Mouse (Mus musculus) heart, postnatal 0 days (tissue): Measurements from ENCODE around the gene Ddx58.

Experiments used
- CTCF ChIP-seq: IDR thresholded peaks from 2 replicates; pipeline ENCODE4 v1.5.1; 2016; ENCODE audit warnings: antibody characterized with exemption, control low read depth, low read depth
- EP300 ChIP-seq: IDR thresholded peaks from 2 replicates; pipeline ENCODE4 v1.6.1; 2016; ENCODE audit warnings: antibody characterized with exemption, low read depth

DNA sequence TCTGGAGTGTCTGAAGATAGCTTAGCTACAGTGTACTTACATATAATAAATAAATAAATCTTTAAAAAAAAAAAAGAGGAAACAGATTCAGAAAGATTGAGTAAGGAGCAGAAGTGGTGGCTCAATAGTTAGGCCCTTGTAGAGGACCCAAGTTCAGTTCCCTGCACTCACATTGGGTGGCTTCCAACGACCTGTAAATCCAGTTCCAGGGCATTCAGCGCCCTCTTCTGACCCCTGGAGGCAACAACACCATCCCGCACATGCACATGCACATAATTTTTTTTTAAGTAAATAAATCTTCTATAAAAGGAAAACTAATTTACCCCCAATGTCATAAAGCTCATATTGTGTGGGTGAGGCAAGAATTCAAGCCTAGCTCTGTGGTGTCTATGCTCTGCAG lies 21.7 kb downstream of the Ddx58 start:
- no peak for TF ChIP-seq CTCF
- no peak for TF ChIP-seq EP300
